Mouse (Mus musculus) midbrain, embryonic 11.5 days (tissue): ENCODE measurements around the gene Slc16a9. TPM values are rescaled to one million over a fixed set of nuclear protein-coding genes. Genes with fewer than 3 reads are reported as not detected.

Source experiments
- ATAC-seq: fragments of 200-750 bp; cut with Nextera tagmentation; 2 replicates; pipeline ENCODE4 v1.8.0; 2017; ENCODE audit warnings: moderate TSS enrichment, moderate library complexity; ENCODE audit not compliant: low FRiP score
- DNase-seq: peaks from one replicate; pipeline ENCODE4 v3.0.0; 2015; ENCODE audit warnings: low spot score; ENCODE audit errors: missing footprints
- H3K27ac ChIP-seq: fragments of 300-500 bp; sonication (generic); 2 replicates; pipeline ENCODE4 v1.5.1; 2014; ENCODE audit warnings: low read depth, low read length
- H3K27me3 ChIP-seq: fragments of 300-500 bp; sonication (generic); 2 replicates; pipeline ENCODE4 v1.6.1; 2014; ENCODE audit warnings: mild to moderate bottlenecking, low read length, moderate library complexity, mixed read lengths; ENCODE audit not compliant: control insufficient read depth, insufficient read depth
- H3K36me3 ChIP-seq: fragments of 300-500 bp; sonication (generic); 2 replicates; pipeline ENCODE4 v1.6.1; 2014; ENCODE audit warnings: mild to moderate bottlenecking, low read length, moderate library complexity, mixed read lengths; ENCODE audit not compliant: control insufficient read depth, insufficient read depth
- H3K4me1 ChIP-seq: fragments of 300-500 bp; sonication (generic); 2 replicates; pipeline ENCODE4 v1.6.1; 2014; ENCODE audit warnings: low read length; ENCODE audit not compliant: control insufficient read depth, insufficient read depth
- H3K4me2 ChIP-seq: fragments of 300-500 bp; sonication (generic); 2 replicates; pipeline ENCODE4 v1.6.1; 2014; ENCODE audit warnings: mild to moderate bottlenecking, moderate library complexity
- H3K4me3 ChIP-seq: fragments of 300-500 bp; sonication (generic); 2 replicates; pipeline ENCODE4 v1.5.1; 2014; ENCODE audit warnings: low read depth, low read length
- H3K9ac ChIP-seq: fragments of 300-500 bp; sonication (generic); 2 replicates; pipeline ENCODE4 v1.6.1; 2014; ENCODE audit warnings: low read length
- H3K9me3 ChIP-seq: fragments of 300-500 bp; sonication (generic); 2 replicates; pipeline ENCODE4 v1.6.1; 2016; ENCODE audit warnings: low read length; ENCODE audit not compliant: control insufficient read depth
- whole genome bisulfite sequencing: fragments of 180-500 bp; shearing (Covaris S2); extraction: QIAGEN DNeasy Blood & Tissue Kit; methylation state at CpG from one replicate; pipeline ENCODE4 v1.1.7; 2014; 5-methylcytosine and 5-hydroxymethylcytosine counted together
- polyA plus RNA-seq: library from polyadenylated mRNA; unstranded; fragments of >200 nt; fragmentation: Nextera tagmentation; extraction: Ambion mirVana; gene quantifications from 2 replicates; pipeline ENCODE4 v1.2.1, GENCODE M21; 2014

Slc16a9 gene
- polyA plus RNA-seq, 1 experiment from 2014 or later, result 0.29 TPM

GRCm38 (mm10) chr10:70288406-70289327, 43.8 kb downstream of the Slc16a9 start:
- no peaks in the 10 kb centered on the region for H3K36me3 ChIP-seq
- no peak for ATAC-seq
- no peaks in the 10 kb centered on the region; the same call in 1 of the 2 replicates for H3K4me1 ChIP-seq
- no peaks in the 10 kb centered on the region for H3K9me3 ChIP-seq
- 78% methylated on average over 14 of the region's 14 CpGs for WGBS
- H3K27me3 ChIP-seq, result no peaks in the 10 kb centered on the region
- no peak overlapping the region for H3K9ac ChIP-seq
- H3K4me2 ChIP-seq, result no peak overlapping the region
- DNase-seq, result no peak
- H3K4me3 ChIP-seq, result no peak overlapping the region
- H3K27ac ChIP-seq, result no peak overlapping the region

- 31% methylated on average over 7 of the region's 7 CpGs for WGBS
- no peak overlapping the region for H3K27ac ChIP-seq
Observed at GRCm38 (mm10) chr10:70292014-70292413, 47.1 kb downstream of the Slc16a9 start.

DNA sequence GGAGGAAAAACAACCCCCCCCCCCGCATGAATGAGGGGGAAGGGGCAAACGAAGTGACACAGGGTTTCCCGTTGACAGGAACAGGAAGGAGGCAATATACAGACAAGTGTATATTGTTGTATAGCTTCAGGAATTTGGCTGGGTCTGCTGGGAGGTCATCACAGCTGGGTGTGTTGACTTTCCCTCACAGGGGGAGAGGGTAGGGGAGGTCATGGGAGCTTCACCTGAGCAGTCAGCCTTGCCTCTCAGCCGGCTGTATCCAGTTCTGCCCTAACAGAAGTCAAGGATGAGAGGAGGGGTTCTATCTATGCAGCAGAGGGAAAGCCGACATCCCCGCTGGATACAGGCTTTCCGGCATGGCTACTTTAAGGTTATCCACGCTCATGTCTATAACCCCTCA, 49.2 kb downstream of the Slc16a9 start:
- 57% methylated on average over 8 of the region's 8 CpGs for WGBS

More at GRCm38 (mm10) chr10:70292014-70292413, 47.1 kb downstream of the Slc16a9 start:
- DNase-seq (no peak), ATAC-seq (no peak; the same call in 1 of the 2 replicates)
- Histone ChIP-seq H3K4me1 (no peaks in the 10 kb centered on the region; the same call in 1 of the 2 replicates), H3K4me2 (no peak overlapping the region), H3K9me3 (no peaks in the 10 kb centered on the region), H3K9ac (no peak overlapping the region), H3K36me3 (no peaks in the 10 kb centered on the region), H3K4me3 (no peak overlapping the region), H3K27me3 (no peaks in the 10 kb centered on the region)

GRCm38 (mm10) chr10:70296531-70297366, 51.8 kb downstream of the Slc16a9 start:
- H3K36me3 ChIP-seq, result no peaks in the 10 kb centered on the region
- H3K9ac ChIP-seq, result no peak overlapping the region
- 6% methylated on average over 18 of the region's 20 CpGs for WGBS
- peak; percentile 79 for ATAC-seq
- H3K4me2 ChIP-seq, result peak overlapping the region; percentile 17; the same call in 1 of the 2 replicates
- H3K4me1 ChIP-seq, result no peaks in the 10 kb centered on the region
- no peak overlapping the region for H3K4me3 ChIP-seq
- no peaks in the 10 kb centered on the region for H3K9me3 ChIP-seq
- peak; percentile 97 for DNase-seq
- no peak overlapping the region for H3K27ac ChIP-seq
- H3K27me3 ChIP-seq, result no peaks in the 10 kb centered on the region

More for the DNA sequence above, 49.2 kb downstream of the Slc16a9 start:
- ATAC-seq (no peak), DNase-seq (no peak)
- Histone ChIP-seq H3K27me3 (no peaks in the 10 kb centered on the region), H3K4me1 (no peaks in the 10 kb centered on the region), H3K4me2 (no peak overlapping the region), H3K4me3 (no peak overlapping the region), H3K36me3 (no peaks in the 10 kb centered on the region), H3K9me3 (no peaks in the 10 kb centered on the region), H3K9ac (no peak overlapping the region), H3K27ac (no peak overlapping the region)

DNA sequence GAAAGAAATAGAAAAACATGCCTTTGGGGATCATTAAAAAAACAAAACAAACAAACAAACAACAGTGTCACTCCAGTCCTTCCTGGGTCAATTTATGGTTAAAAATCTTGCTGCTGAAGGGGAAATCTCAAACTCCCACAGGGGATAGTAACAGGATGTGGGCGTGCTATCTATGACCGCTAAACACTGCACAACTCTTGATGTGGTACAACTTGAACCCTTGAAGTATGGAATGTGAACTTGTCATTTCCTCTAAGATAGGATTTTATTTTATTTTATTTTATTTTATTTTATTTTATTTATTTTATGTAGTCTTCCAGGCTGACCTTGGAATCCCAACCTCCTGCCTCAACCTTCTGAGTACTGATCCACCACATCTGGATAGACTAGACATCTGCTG, 54.2 kb downstream of the Slc16a9 start:
- Histone ChIP-seq H3K4me1 (no peaks in the 10 kb centered on the region), H3K4me2 (no peak overlapping the region), H3K27me3 (no peaks in the 10 kb centered on the region), H3K27ac (no peak overlapping the region), H3K4me3 (no peak overlapping the region), H3K36me3 (no peaks in the 10 kb centered on the region), H3K9me3 (no peaks in the 10 kb centered on the region), H3K9ac (no peak overlapping the region)
- ATAC-seq, result no peak
- 88% methylated on average over 2 of the region's 2 CpGs for WGBS
- no peak for DNase-seq

DNA sequence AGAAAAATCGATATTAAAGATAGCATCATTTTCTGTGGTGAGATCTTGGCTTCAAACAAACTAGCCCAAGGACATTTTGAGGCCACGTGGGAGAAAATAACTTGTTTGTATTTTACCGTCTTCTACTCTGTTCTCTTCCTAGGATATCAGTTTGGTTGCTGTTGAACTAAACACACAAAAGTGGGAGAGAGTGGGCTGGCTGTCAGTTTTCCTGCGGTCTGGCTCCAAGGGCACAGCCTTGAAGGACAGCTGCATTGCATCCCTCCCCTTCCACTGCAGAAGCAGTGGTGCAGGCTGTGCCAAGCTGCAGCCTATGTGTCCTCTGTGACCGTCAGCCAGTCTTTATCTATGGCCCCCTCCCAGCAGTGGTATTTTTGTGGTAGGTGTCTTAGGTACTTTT, 54.8 kb downstream of the Slc16a9 start:
- no peak for DNase-seq
- Histone ChIP-seq H3K27ac (no peak overlapping the region), H3K9ac (no peak overlapping the region), H3K4me3 (no peak overlapping the region), H3K4me1 (no peaks in the 10 kb centered on the region), H3K36me3 (no peaks in the 10 kb centered on the region), H3K4me2 (no peak overlapping the region), H3K27me3 (no peaks in the 10 kb centered on the region), H3K9me3 (no peaks in the 10 kb centered on the region)
- ATAC-seq, result no peak
- 64% methylated on average over 5 of the region's 5 CpGs for WGBS

DNA sequence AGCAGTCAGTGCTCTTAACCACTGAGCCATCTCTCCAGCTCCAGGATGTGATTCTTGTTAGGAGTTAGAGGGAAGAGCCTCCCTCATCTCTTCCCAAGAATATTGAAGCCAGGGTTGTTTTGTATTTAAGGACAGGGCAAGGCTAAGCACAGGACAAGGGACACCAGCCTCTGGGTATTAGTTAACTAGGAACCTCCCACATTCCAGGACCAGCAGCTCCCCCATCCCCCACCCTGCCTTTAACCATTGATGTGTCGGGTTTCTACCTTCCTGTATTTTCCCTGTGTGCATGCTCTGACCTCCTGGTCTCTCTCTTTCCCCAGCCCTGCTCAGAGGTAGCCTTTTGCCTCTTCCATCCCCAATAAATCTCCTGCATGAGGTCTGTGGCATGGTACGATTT, 56.3 kb downstream of the Slc16a9 start:
- ATAC-seq (no peak), DNase-seq (no peak)
- Histone ChIP-seq H3K9ac (no peak overlapping the region), H3K4me2 (no peak overlapping the region), H3K27me3 (no peaks in the 10 kb centered on the region), H3K9me3 (no peaks in the 10 kb centered on the region), H3K27ac (no peak overlapping the region), H3K36me3 (no peaks in the 10 kb centered on the region), H3K4me1 (no peaks in the 10 kb centered on the region), H3K4me3 (no peak overlapping the region)
- WGBS, result 53% methylated on average over 2 of the region's 2 CpGs

DNA sequence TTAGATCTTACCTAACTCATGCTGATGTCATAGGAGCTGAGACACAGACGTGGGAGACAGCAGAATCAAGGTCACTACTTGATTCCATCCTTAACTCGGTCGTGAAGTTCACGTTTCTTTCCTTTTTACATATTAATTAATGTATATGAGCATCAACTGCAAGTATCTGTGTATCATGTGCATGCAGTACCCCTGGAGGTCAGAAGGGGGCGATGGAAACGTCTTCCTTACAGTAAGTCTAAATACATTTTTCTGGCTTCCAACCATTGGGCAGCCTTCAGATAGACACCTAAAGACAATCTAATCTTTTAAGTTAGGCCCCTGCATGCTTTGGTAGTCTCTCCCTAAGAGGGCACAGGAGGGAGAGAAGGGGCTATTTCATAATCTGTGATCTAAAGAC, 58.3 kb downstream of the Slc16a9 start:
- DNase-seq (no peak), ATAC-seq (no peak)
- H3K4me3 ChIP-seq, result no peak overlapping the region

GRCm38 (mm10) chr10:70305683-70306082, 60.8 kb downstream of the Slc16a9 start:
- DNase-seq (no peak), ATAC-seq (no peak)
- Histone ChIP-seq H3K36me3 (no peaks in the 10 kb centered on the region), H3K9ac (no peak overlapping the region), H3K4me2 (no peak overlapping the region), H3K27me3 (no peaks in the 10 kb centered on the region), H3K4me3 (no peak overlapping the region), H3K4me1 (no peaks in the 10 kb centered on the region), H3K27ac (no peak overlapping the region), H3K9me3 (no peaks in the 10 kb centered on the region)
- 85% methylated on average over 5 of the region's 5 CpGs for WGBS

More for the DNA sequence above, 58.3 kb downstream of the Slc16a9 start:
- Histone ChIP-seq H3K27me3 (no peaks in the 10 kb centered on the region), H3K4me1 (no peaks in the 10 kb centered on the region), H3K27ac (no peak overlapping the region), H3K9me3 (no peaks in the 10 kb centered on the region), H3K36me3 (no peaks in the 10 kb centered on the region), H3K4me2 (no peak overlapping the region), H3K9ac (no peak overlapping the region)
- 91% methylated on average over 6 of the region's 6 CpGs for WGBS
